Mouse (Mus musculus): Measurements from ENCODE around the gene Luc7l2. TPM values are rescaled to one million over a fixed set of nuclear protein-coding genes. Genes with fewer than 3 reads are reported as not detected.
A peak's percentile ranks its signal among the peaks of the same experiment; 100 is the strongest.

The Luc7l2 gene
- polyA plus RNA-seq, 1 experiment from 2014 or later: 38.3 TPM

GRCm38 (mm10) chr6:38597481-38597880, 46.3 kb downstream of the Luc7l2 start:
- H3K27ac ChIP-seq (replicated peaks): no peak overlapping the region
- H3K9me3 ChIP-seq: no peaks in the 10 kb centered on the region
- peaks cover 55% of the 10 kb centered on the region for H3K36me3 ChIP-seq
- H3K27me3 ChIP-seq: no peaks in the 10 kb centered on the region
- ATAC-seq (ENCODE audit: low read depth): no peak
- no peak overlapping the region for H3K4me3 ChIP-seq
- H3K9ac ChIP-seq: no peak overlapping the region
- WGBS: 93% methylated on average over 4 of the region's 4 CpGs
- no peak overlapping the region for H3K4me2 ChIP-seq
- H3K4me1 ChIP-seq (replicated peaks): no peaks in the 10 kb centered on the region

- no peaks in the 10 kb centered on the region for H3K4me1 ChIP-seq (replicated peaks)
- H3K4me3 ChIP-seq: no peak overlapping the region
- H3K27ac ChIP-seq (replicated peaks): no peak overlapping the region
- H3K36me3 ChIP-seq: peaks cover 40% of the 10 kb centered on the region
- H3K9me3 ChIP-seq: no peaks in the 10 kb centered on the region
- H3K27me3 ChIP-seq: no peaks in the 10 kb centered on the region
- WGBS: 78% methylated on average over 2 of the region's 2 CpGs
- H3K4me2 ChIP-seq: no peak overlapping the region
- no peak for ATAC-seq (ENCODE audit: low read depth)
- H3K9ac ChIP-seq: no peak overlapping the region
Measured at GRCm38 (mm10) chr6:38609892-38610291, 58.8 kb downstream of the Luc7l2 start.

- no peak overlapping the region for H3K9ac ChIP-seq
- no peak overlapping the region for H3K27ac ChIP-seq (replicated peaks)
- no peak for ATAC-seq (ENCODE audit: low read depth)
- no peak overlapping the region for H3K4me3 ChIP-seq
- peaks cover 39% of the 10 kb centered on the region for H3K36me3 ChIP-seq
- no peak overlapping the region for H3K4me2 ChIP-seq
- WGBS: 88% methylated on average over 1 of the region's 1 CpGs
- H3K9me3 ChIP-seq: 0 out of 2 replicates have a peak, but pooled peaks cover 5% of the 10 kb centered on the region
- no peaks in the 10 kb centered on the region for H3K4me1 ChIP-seq (replicated peaks)
- H3K27me3 ChIP-seq: no peaks in the 10 kb centered on the region
Measured at GRCm38 (mm10) chr6:38622406-38622805, 71.3 kb downstream of the Luc7l2 start.

GRCm38 (mm10) chr6:38623457-38623856, 72.3 kb downstream of the Luc7l2 start:
- no peak overlapping the region for H3K4me2 ChIP-seq
- H3K27me3 ChIP-seq: no peaks in the 10 kb centered on the region
- no peak for ATAC-seq (ENCODE audit: low read depth)
- H3K27ac ChIP-seq (replicated peaks): no peak overlapping the region
- 90% methylated on average over 2 of the region's 2 CpGs for WGBS
- H3K9me3 ChIP-seq: 0 out of 2 replicates have a peak, but pooled peaks cover 2% of the 10 kb centered on the region
- H3K9ac ChIP-seq: no peak overlapping the region
- peaks cover 30% of the 10 kb centered on the region for H3K36me3 ChIP-seq
- no peak overlapping the region for H3K4me3 ChIP-seq
- H3K4me1 ChIP-seq (replicated peaks): no peaks in the 10 kb centered on the region

GRCm38 (mm10) chr6:38624439-38624838, 73.3 kb downstream of the Luc7l2 start:
- Histone ChIP-seq H3K9me3 (no peaks in the 10 kb centered on the region), H3K36me3 (peaks cover 20% of the 10 kb centered on the region), H3K4me3 (no peak overlapping the region), H3K9ac (no peak overlapping the region), H3K27ac (replicated peaks) (no peak overlapping the region), H3K4me2 (no peak overlapping the region), H3K27me3 (no peaks in the 10 kb centered on the region), H3K4me1 (replicated peaks) (no peaks in the 10 kb centered on the region)
- 84% methylated on average over 1 of the region's 1 CpGs for WGBS
- no peak for ATAC-seq (ENCODE audit: low read depth)

GRCm38 (mm10) chr6:38626086-38626485, 75.0 kb downstream of the Luc7l2 start:
- no peak for ATAC-seq (ENCODE audit: low read depth)
- Histone ChIP-seq H3K27me3 (no peaks in the 10 kb centered on the region), H3K36me3 (peaks cover 10% of the 10 kb centered on the region; the same call in 1 of the 2 replicates), H3K9me3 (no peaks in the 10 kb centered on the region), H3K4me1 (replicated peaks) (no peaks in the 10 kb centered on the region), H3K27ac (replicated peaks) (no peak overlapping the region), H3K4me3 (no peak overlapping the region), H3K9ac (no peak overlapping the region), H3K4me2 (no peak overlapping the region)
- WGBS: 95% methylated on average over 5 of the region's 5 CpGs

GRCm38 (mm10) chr6:38627081-38627480, 75.9 kb downstream of the Luc7l2 start:
- ATAC-seq (ENCODE audit: low read depth): no peak; the same call in 1 of the 2 replicates
- H3K27me3 ChIP-seq: no peaks in the 10 kb centered on the region
- no peaks in the 10 kb centered on the region for H3K9me3 ChIP-seq
- H3K27ac ChIP-seq (replicated peaks): no peak overlapping the region
- no peak overlapping the region for H3K4me2 ChIP-seq
- no peak overlapping the region for H3K9ac ChIP-seq
- no peaks in the 10 kb centered on the region for H3K4me1 ChIP-seq (replicated peaks)
- 97% methylated on average over 4 of the region's 4 CpGs for WGBS
- no peak overlapping the region for H3K4me3 ChIP-seq
- H3K36me3 ChIP-seq: peaks cover 10% of the 10 kb centered on the region; the same call in 1 of the 2 replicates

GRCm38 (mm10) chr6:38627486-38627885, 76.4 kb downstream of the Luc7l2 start:
- 82% methylated on average over 4 of the region's 4 CpGs for WGBS
- Histone ChIP-seq H3K4me2 (no peak overlapping the region), H3K27me3 (no peaks in the 10 kb centered on the region), H3K9ac (no peak overlapping the region), H3K36me3 (peaks cover 10% of the 10 kb centered on the region; the same call in 1 of the 2 replicates), H3K27ac (replicated peaks) (no peak overlapping the region), H3K4me3 (no peak overlapping the region), H3K4me1 (replicated peaks) (no peaks in the 10 kb centered on the region), H3K9me3 (no peaks in the 10 kb centered on the region)
- no peak for ATAC-seq (ENCODE audit: low read depth)

- peaks cover 20% of the 10 kb centered on the region for H3K27me3 ChIP-seq
- H3K27ac ChIP-seq (replicated peaks): no peak overlapping the region
- 0 out of 2 replicates have a peak, but pooled peaks cover 6% of the 10 kb centered on the region for H3K36me3 ChIP-seq
- no peaks in the 10 kb centered on the region for H3K4me1 ChIP-seq (replicated peaks)
- no peaks in the 10 kb centered on the region for H3K9me3 ChIP-seq
- ATAC-seq (ENCODE audit: low read depth): no peak
- WGBS: 95% methylated on average over 1 of the region's 1 CpGs
- no peak overlapping the region for H3K4me3 ChIP-seq
- H3K9ac ChIP-seq: no peak overlapping the region
- no peak overlapping the region for H3K4me2 ChIP-seq
Measured at GRCm38 (mm10) chr6:38629556-38629955, 78.4 kb downstream of the Luc7l2 start.

GRCm38 (mm10) chr6:38632826-38633225, 81.7 kb downstream of the Luc7l2 start:
- no peaks in the 10 kb centered on the region for H3K36me3 ChIP-seq
- 91% methylated on average over 2 of the region's 2 CpGs for WGBS
- no peak for ATAC-seq (ENCODE audit: low read depth)

GRCm38 (mm10) chr6:38634461-38634860, 83.3 kb downstream of the Luc7l2 start:
- H3K9me3 ChIP-seq: no peaks in the 10 kb centered on the region
- H3K36me3 ChIP-seq: no peaks in the 10 kb centered on the region
- WGBS: 82% methylated on average over 8 of the region's 8 CpGs
- H3K27me3 ChIP-seq: peaks cover 66% of the 10 kb centered on the region
- no peak overlapping the region for H3K27ac ChIP-seq (replicated peaks)
- ATAC-seq (ENCODE audit: low read depth): no peak
- H3K9ac ChIP-seq: no peak overlapping the region
- H3K4me1 ChIP-seq (replicated peaks): peaks cover 22% of the 10 kb centered on the region
- H3K4me2 ChIP-seq: no peak overlapping the region
- H3K4me3 ChIP-seq: no peak overlapping the region

More at GRCm38 (mm10) chr6:38632826-38633225, 81.7 kb downstream of the Luc7l2 start:
- no peaks in the 10 kb centered on the region for H3K9me3 ChIP-seq
- H3K9ac ChIP-seq: no peak overlapping the region
- no peak overlapping the region for H3K4me2 ChIP-seq
- peaks cover 22% of the 10 kb centered on the region for H3K4me1 ChIP-seq (replicated peaks)
- H3K4me3 ChIP-seq: no peak overlapping the region
- no peak overlapping the region for H3K27ac ChIP-seq (replicated peaks)
- peaks cover 52% of the 10 kb centered on the region for H3K27me3 ChIP-seq

GRCm38 (mm10) chr6:38635941-38636851, 85.1 kb downstream of the Luc7l2 start:
- WGBS: under 1% methylated on average over 63 of the region's 72 CpGs
- ATAC-seq (ENCODE audit: low read depth): peak; percentile 81
- H3K27me3 ChIP-seq: peaks cover 84% of the 10 kb centered on the region

More at GRCm38 (mm10) chr6:38635941-38636851, 85.1 kb downstream of the Luc7l2 start:
- Histone ChIP-seq H3K36me3 (no peaks in the 10 kb centered on the region), H3K4me2 (peak overlapping the region; percentile 99), H3K9ac (peak overlapping the region; percentile 64), H3K9me3 (no peaks in the 10 kb centered on the region), H3K27ac (replicated peaks) (no peak overlapping the region), H3K4me3 (peak overlapping the region; percentile 54), H3K4me1 (replicated peaks) (peaks cover 22% of the 10 kb centered on the region)
